Mouse (Mus musculus): ENCODE results near the gene Crb1. TPM values are rescaled to one million over a fixed set of nuclear protein-coding genes. Genes with fewer than 3 reads are reported as not detected.
A peak's percentile ranks its signal among the peaks of the same experiment; 100 is the strongest.

Gene Crb1
- polyA plus RNA-seq (2012; rRNA removed) (0.04 and 0.05 TPM in 2 replicates), polyA plus RNA-seq (2014; fragmentation: Nextera tagmentation; extraction: Ambion mirVana) (not detected in 2 replicates)

DNA sequence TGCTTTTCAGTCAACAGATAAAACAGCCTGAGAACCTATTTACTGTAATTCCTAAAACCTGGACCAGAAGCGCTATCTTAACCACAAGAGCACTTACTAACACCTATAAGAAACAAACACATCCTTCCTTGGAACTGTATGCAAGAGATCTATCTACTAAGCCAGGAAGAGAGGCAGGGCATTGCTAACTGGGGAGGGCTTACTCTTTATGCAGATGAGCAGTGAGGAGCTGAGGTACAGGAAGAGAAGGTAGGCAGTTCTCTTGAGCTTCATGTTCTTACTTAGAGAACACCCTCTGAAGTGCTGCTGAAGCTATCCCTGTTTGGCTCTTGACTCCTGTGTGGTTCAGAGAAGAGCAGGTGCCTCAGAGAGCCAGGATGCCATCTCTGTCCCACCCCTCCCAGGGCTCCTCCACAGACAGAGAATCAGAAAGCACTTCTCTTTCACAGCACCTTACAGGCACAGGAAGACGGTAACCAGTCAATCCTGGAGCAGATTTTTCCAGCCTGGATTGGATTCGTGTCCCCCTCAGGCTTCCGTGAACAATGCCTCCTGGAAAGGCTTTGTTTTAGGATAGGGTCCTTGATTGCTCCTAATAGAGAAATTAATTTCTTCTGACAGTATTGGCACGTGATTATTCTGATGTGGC lies at the start of gene Crb1:
Gene Crb1, minus strand, starts transcription at position 463 of the 649 bp plus-strand sequence.
- Histone ChIP-seq H3K4me1 (ENCODE audit: control insufficient read depth, insufficient read depth, low read length) (no peaks in the 10 kb centered on the region), H3K4me3 (replicated peaks; ENCODE audit: low read length) (no peak within 1 kb of the TSS), H3K36me3 (ENCODE audit: control insufficient read depth, insufficient read depth, low read length) (no peaks in the 10 kb centered on the region), H3K4me2 (replicated peaks; ENCODE audit: low read depth, low read length, severe bottlenecking) (no peak within 1 kb of the TSS), H3K27ac (replicated peaks; ENCODE audit: low read depth, low read length) (no peak within 1 kb of the TSS), H3K9ac (ENCODE audit: low read depth, low read length, severe bottlenecking) (no peak within 1 kb of the TSS), H3K9me3 (ENCODE audit: control insufficient read depth, low read length) (no peaks in the 10 kb centered on the region), H3K27me3 (ENCODE audit: control insufficient read depth, insufficient read depth, low read length) (no peaks in the 10 kb centered on the region)
- ATAC-seq (ENCODE audit: low FRiP score, low read depth) (no peak), DNase-seq (ENCODE audit: low spot score) (no peak)
- no peak for TF ChIP-seq POLR2A (IDR thresholded peaks at IDR 0.05; ENCODE audit: borderline replicate concordance, extremely low read depth, insufficient read depth, insufficient read length)
- 8% methylated on average over 5 of the region's 5 CpGs for WGBS

DNA sequence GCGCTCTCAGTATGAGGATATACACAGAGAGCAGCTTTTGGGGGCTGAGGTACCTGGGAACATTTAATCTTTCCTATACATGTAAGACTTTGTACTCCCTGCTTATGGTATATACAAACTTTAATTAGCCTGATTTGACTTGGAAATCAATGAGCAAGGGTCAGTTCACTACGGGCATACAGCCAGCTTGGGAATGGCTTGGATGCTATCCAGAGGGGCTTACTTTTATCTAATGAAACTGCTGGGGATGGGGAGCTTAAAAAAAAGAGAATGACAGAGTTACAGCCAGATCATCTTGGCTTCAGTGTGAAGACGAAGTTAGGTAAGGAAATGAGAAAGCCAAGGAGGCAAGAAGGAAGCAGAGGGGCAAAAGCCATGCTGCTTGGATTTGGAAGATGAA lies 48.1 kb upstream of the Crb1 start:
- Histone ChIP-seq H3K27ac (replicated peaks; ENCODE audit: low read depth, low read length) (no peak overlapping the region), H3K9me3 (ENCODE audit: control insufficient read depth, low read length) (no peaks in the 10 kb centered on the region), H3K4me2 (replicated peaks; ENCODE audit: low read depth, low read length, severe bottlenecking) (peak overlapping the region; percentile 56), H3K27me3 (ENCODE audit: control insufficient read depth, insufficient read depth, low read length) (no peaks in the 10 kb centered on the region), H3K36me3 (ENCODE audit: control insufficient read depth, insufficient read depth, low read length) (peaks cover 15% of the 10 kb centered on the region), H3K9ac (ENCODE audit: low read depth, low read length, severe bottlenecking) (peak overlapping the region; percentile 45), H3K4me1 (ENCODE audit: control insufficient read depth, insufficient read depth, low read length) (peaks cover 26% of the 10 kb centered on the region), H3K4me3 (replicated peaks; ENCODE audit: low read length) (peak overlapping the region; percentile 28)
- no peak for TF ChIP-seq POLR2A (IDR thresholded peaks at IDR 0.05; ENCODE audit: borderline replicate concordance, extremely low read depth, insufficient read depth, insufficient read length)
- DNase-seq (ENCODE audit: low spot score) (no peak), ATAC-seq (ENCODE audit: low FRiP score, low read depth) (no peak)
- WGBS = 42% methylated on average over 3 of the region's 3 CpGs

DNA sequence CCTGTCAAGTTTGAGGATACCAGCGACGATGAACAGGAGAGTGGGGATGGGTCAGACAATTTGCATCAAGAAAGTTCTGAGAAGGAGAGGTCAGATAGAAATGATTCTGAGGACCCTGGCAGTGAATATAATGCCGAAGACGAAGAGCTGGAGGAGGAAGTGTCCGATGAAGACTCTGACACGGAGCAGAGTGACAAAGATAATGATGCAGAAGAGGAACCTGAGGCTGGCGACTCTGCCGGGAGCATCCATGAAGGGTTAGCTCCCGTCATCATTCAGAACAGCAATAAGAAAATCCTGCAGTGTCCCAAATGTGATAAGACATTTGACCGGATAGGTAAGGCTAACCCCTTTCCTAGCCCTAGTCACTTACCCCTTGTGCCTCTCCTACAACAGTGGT lies 47.0 kb upstream of the Crb1 start:
- Histone ChIP-seq H3K4me3 (replicated peaks; ENCODE audit: low read length) (peak overlapping the region; percentile 87), H3K27ac (replicated peaks; ENCODE audit: low read depth, low read length) (no peak overlapping the region), H3K9ac (ENCODE audit: low read depth, low read length, severe bottlenecking) (peak overlapping the region; percentile 31; the same call in 1 of the 2 replicates), H3K4me2 (replicated peaks; ENCODE audit: low read depth, low read length, severe bottlenecking) (peak overlapping the region; percentile 70), H3K9me3 (ENCODE audit: control insufficient read depth, low read length) (no peaks in the 10 kb centered on the region), H3K36me3 (ENCODE audit: control insufficient read depth, insufficient read depth, low read length) (peaks cover 5% of the 10 kb centered on the region; the same call in 1 of the 2 replicates), H3K27me3 (ENCODE audit: control insufficient read depth, insufficient read depth, low read length) (no peaks in the 10 kb centered on the region), H3K4me1 (ENCODE audit: control insufficient read depth, insufficient read depth, low read length) (peaks cover 26% of the 10 kb centered on the region)
- WGBS = 67% methylated on average over 10 of the region's 10 CpGs
- TF ChIP-seq POLR2A (IDR thresholded peaks at IDR 0.05; ENCODE audit: borderline replicate concordance, extremely low read depth, insufficient read depth, insufficient read length) = no peak
- no peak for DNase-seq (ENCODE audit: low spot score)
- ATAC-seq (ENCODE audit: low FRiP score, low read depth) = no peak

DNA sequence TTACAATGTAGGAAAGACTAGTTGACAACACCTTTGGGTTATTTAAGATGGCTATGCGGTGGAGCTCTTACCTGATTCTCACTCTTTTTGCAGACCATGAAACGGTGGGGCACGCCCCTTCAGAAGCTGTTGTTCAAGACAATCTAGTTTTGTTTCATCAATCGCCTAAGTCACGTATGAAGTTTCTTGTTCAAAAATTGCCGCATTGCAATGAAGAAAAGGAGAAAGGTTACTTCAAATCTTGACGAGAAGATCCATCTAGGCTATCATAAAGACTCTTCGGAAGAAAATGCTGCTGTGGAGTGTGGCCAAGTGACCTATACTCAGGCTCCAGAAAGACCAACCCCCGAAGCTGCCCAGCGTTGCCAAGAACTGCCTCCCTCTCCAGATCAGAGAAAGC lies 46.0 kb upstream of the Crb1 start:
- no peak for ATAC-seq (ENCODE audit: low FRiP score, low read depth)
- no peak for TF ChIP-seq POLR2A (IDR thresholded peaks at IDR 0.05; ENCODE audit: borderline replicate concordance, extremely low read depth, insufficient read depth, insufficient read length)
- Histone ChIP-seq H3K4me3 (replicated peaks; ENCODE audit: low read length) (peak overlapping the region; percentile 87), H3K4me2 (replicated peaks; ENCODE audit: low read depth, low read length, severe bottlenecking) (peak overlapping the region; percentile 70), H3K27ac (replicated peaks; ENCODE audit: low read depth, low read length) (peak overlapping the region; percentile 87), H3K4me1 (ENCODE audit: control insufficient read depth, insufficient read depth, low read length) (peaks cover 26% of the 10 kb centered on the region), H3K27me3 (ENCODE audit: control insufficient read depth, insufficient read depth, low read length) (no peaks in the 10 kb centered on the region), H3K9ac (ENCODE audit: low read depth, low read length, severe bottlenecking) (peak overlapping the region; percentile 95), H3K9me3 (ENCODE audit: control insufficient read depth, low read length) (no peaks in the 10 kb centered on the region), H3K36me3 (ENCODE audit: control insufficient read depth, insufficient read depth, low read length) (peaks cover 5% of the 10 kb centered on the region; the same call in 1 of the 2 replicates)
- peak; percentile 32 for DNase-seq (ENCODE audit: low spot score)
- WGBS = 24% methylated on average over 10 of the region's 10 CpGs

DNA sequence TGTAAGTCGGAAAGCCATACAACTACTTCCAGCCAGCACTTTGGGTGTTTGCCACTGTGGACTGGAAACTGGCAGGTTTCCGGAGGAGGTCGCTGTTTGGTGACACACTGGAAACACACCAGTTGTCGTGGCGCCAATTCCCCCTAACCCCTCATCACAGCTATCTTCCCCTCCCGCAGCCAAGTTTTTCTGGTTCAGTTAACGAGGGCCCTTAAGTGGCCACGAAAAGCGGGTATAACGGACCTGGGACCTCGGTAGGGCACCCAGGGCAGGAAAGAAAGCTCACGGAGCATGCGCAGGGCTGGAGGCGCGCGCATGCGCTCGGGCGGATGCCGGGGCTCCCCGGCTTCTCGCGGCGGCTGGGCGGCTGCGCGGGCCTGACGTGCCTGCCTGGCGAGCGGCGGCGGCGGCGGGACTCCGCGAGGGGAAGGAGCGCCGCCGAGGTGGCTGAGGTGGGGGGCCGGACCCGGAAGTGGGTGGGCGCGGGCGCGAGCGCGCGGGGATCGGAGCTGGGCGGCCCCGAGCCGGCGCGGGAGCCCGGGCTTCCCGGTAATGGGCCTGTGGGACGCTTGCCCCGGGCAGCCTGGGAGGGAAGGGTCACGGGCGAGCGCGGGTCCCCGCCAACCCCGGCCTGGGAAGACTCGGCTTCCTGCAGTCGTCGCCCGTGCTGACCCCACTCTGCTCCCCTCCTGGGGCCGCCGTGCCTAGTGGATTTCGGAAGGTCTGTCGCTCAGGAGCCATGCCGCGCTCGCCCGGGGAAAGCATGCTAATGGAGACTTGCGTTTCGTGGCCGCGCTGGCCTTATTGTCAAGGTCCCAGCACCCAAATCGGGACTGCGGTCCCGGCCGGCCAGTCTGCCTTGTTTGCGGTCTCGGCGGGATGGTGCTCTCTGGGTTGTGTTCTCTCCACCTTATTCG lies 45.2 kb upstream of the Crb1 start, which contains the start of gene Zbtb41:
Gene Zbtb41, plus strand, starts transcription at position 414 of the 917 bp plus-strand sequence.
- peak; percentile 26; the same call in 1 of the 2 replicates for TF ChIP-seq POLR2A (IDR thresholded peaks at IDR 0.05; ENCODE audit: borderline replicate concordance, extremely low read depth, insufficient read depth, insufficient read length)
- peak; percentile 84 for DNase-seq (ENCODE audit: low spot score)
- Histone ChIP-seq H3K4me2 (replicated peaks; ENCODE audit: low read depth, low read length, severe bottlenecking) (peak within 1 kb of the TSS; percentile 70), H3K4me3 (replicated peaks; ENCODE audit: low read length) (peak within 1 kb of the TSS; percentile 87), H3K27ac (replicated peaks; ENCODE audit: low read depth, low read length) (peak within 1 kb of the TSS; percentile 87), H3K36me3 (ENCODE audit: control insufficient read depth, insufficient read depth, low read length) (peaks cover 4% of the 10 kb centered on the region; the same call in 1 of the 2 replicates), H3K4me1 (ENCODE audit: control insufficient read depth, insufficient read depth, low read length) (peaks cover 25% of the 10 kb centered on the region), H3K9me3 (ENCODE audit: control insufficient read depth, low read length) (no peaks in the 10 kb centered on the region), H3K27me3 (ENCODE audit: control insufficient read depth, insufficient read depth, low read length) (no peaks in the 10 kb centered on the region), H3K9ac (ENCODE audit: low read depth, low read length, severe bottlenecking) (peak within 1 kb of the TSS; percentile 95)
- WGBS = 2% methylated on average over 57 of the region's 88 CpGs
- peak; percentile 95 for ATAC-seq (ENCODE audit: low FRiP score, low read depth)

Data from limb, embryonic 14.5 days (tissue).